Mouse (Mus musculus): ENCODE measurements around the gene 4931422A03Rik.

The 4931422A03Rik gene

GRCm38 (mm10) chr2:103970041-103970790, 57.9 kb downstream of the 4931422A03Rik start:
- in situ Hi-C loops (cut with MboI, MseI), result no loop called here

GRCm38 (mm10) chr2:103969437-103970040, 58.6 kb downstream of the 4931422A03Rik start:
- in situ Hi-C loops (cut with MboI, MseI), result no loop called here

- in situ Hi-C loops (cut with MboI, MseI), result no loop called here
Measured at GRCm38 (mm10) chr2:103968919-103969436, 59.2 kb downstream of the 4931422A03Rik start.

- in situ Hi-C loops (cut with MboI, MseI), result no loop called here
Measured at GRCm38 (mm10) chr2:103968186-103968585, 60.0 kb downstream of the 4931422A03Rik start.

GRCm38 (mm10) chr2:103965391-103965790, 62.8 kb downstream of the 4931422A03Rik start:
- in situ Hi-C loops (cut with MboI, MseI), result no loop called here

- in situ Hi-C loops (cut with MboI, MseI), result no loop called here
Measured at GRCm38 (mm10) chr2:103962349-103962748, 65.8 kb downstream of the 4931422A03Rik start.

GRCm38 (mm10) chr2:103959574-103959973, 68.6 kb downstream of the 4931422A03Rik start:
- in situ Hi-C loops (cut with MboI, MseI), result no loop called here

GRCm38 (mm10) chr2:103959066-103959465, 69.1 kb downstream of the 4931422A03Rik start:
- in situ Hi-C loops (cut with MboI, MseI), result no loop called here

- in situ Hi-C loops (cut with MboI, MseI), result no loop called here
Measured at GRCm38 (mm10) chr2:103958634-103959033, 69.5 kb downstream of the 4931422A03Rik start.

GRCm38 (mm10) chr2:103957649-103958546, 70.3 kb downstream of the 4931422A03Rik start, which contains the start of gene Lmo2:
TSS of gene Lmo2 (plus strand) at chr2:103957986.
- in situ Hi-C loops (cut with MboI, MseI), result no loop called here

- in situ Hi-C loops (cut with MboI, MseI), result no loop called here
Measured at GRCm38 (mm10) chr2:103956867-103957266, 71.3 kb downstream of the 4931422A03Rik start.

GRCm38 (mm10) chr2:103955714-103956113, 72.4 kb downstream of the 4931422A03Rik start:
- in situ Hi-C loops (cut with MboI, MseI), result no loop called here

- in situ Hi-C loops (cut with MboI, MseI), result no loop called here
Measured at GRCm38 (mm10) chr2:103953050-103953835, 74.9 kb downstream of the 4931422A03Rik start.

GRCm38 (mm10) chr2:103947982-103948655, 80.0 kb downstream of the 4931422A03Rik start:
- in situ Hi-C loops (cut with MboI, MseI), result no loop called here

GRCm38 (mm10) chr2:103946892-103947291, 81.3 kb downstream of the 4931422A03Rik start:
- in situ Hi-C loops (cut with MboI, MseI), result no loop called here

- in situ Hi-C loops (cut with MboI, MseI), result no loop called here
Measured at GRCm38 (mm10) chr2:103945571-103946092, 82.5 kb downstream of the 4931422A03Rik start.

- in situ Hi-C loops (cut with MboI, MseI), result no loop called here
Measured at GRCm38 (mm10) chr2:103944859-103945258, 83.3 kb downstream of the 4931422A03Rik start.

- in situ Hi-C loops (cut with MboI, MseI), result no loop called here
Measured at GRCm38 (mm10) chr2:103941085-103941484, 87.1 kb downstream of the 4931422A03Rik start.

- in situ Hi-C loops (cut with MboI, MseI), result loop anchor here (10.0 kb wide), 1 partner anchor 726 kb away; no protein-coding TSS in a partner anchor
Measured at GRCm38 (mm10) chr2:103939003-103939402, 89.2 kb downstream of the 4931422A03Rik start.

- in situ Hi-C loops (cut with MboI, MseI), result loop anchor here (10.0 kb wide), 1 partner anchor 726 kb away; no protein-coding TSS in a partner anchor
Measured at GRCm38 (mm10) chr2:103938573-103938972, 89.6 kb downstream of the 4931422A03Rik start.
